Mouse (Mus musculus): ENCODE measurements around the gene Rps6ka5. TPM values are rescaled to one million over a fixed set of nuclear protein-coding genes. Genes with fewer than 3 reads are reported as not detected.
A peak's percentile ranks its signal among the peaks of the same experiment; 100 is the strongest.

Gene Rps6ka5
- total RNA-seq, 2 experiments from 2014 or later, result 25.7 to 26.0 TPM

- TF ChIP-seq CTCF (conservative IDR thresholded peaks at IDR 0.05), result no peak
- H3K27ac ChIP-seq, result no peak overlapping the region
- H3K4me3 ChIP-seq, result no peak overlapping the region
- no peak for DNase-seq (ENCODE audit: low spot score in 2 of 2)
Observed at GRCm38 (mm10) chr12:100542076-100542475, 184.7 kb downstream of the Rps6ka5 start.

- no peak for DNase-seq (ENCODE audit: low spot score in 2 of 2)
- no peak overlapping the region; the same call in 1 of the 2 replicates for H3K27ac ChIP-seq
- TF ChIP-seq CTCF (conservative IDR thresholded peaks at IDR 0.05), result no peak
- no peak overlapping the region for H3K4me3 ChIP-seq
Observed at GRCm38 (mm10) chr12:100539158-100539714, 187.5 kb downstream of the Rps6ka5 start.

GRCm38 (mm10) chr12:100538445-100539157, 188.2 kb downstream of the Rps6ka5 start:
- Histone ChIP-seq H3K27ac (no peak overlapping the region; the same call in 1 of the 2 replicates), H3K4me3 (no peak overlapping the region)
- TF ChIP-seq CTCF (conservative IDR thresholded peaks at IDR 0.05), result no peak
- DNase-seq (ENCODE audit: low spot score in 2 of 2), result no peak

GRCm38 (mm10) chr12:100537091-100537490, 189.7 kb downstream of the Rps6ka5 start:
- Histone ChIP-seq H3K4me3 (no peak overlapping the region), H3K27ac (no peak overlapping the region)
- no peak for TF ChIP-seq CTCF (conservative IDR thresholded peaks at IDR 0.05)
- DNase-seq (ENCODE audit: low spot score in 2 of 2), result no peak

- H3K27ac ChIP-seq, result peak overlapping the region; percentile 80
- TF ChIP-seq CTCF (conservative IDR thresholded peaks at IDR 0.05), result no peak
- H3K4me3 ChIP-seq, result no peak overlapping the region
- no peak for DNase-seq (ENCODE audit: low spot score in 2 of 2)
Observed at GRCm38 (mm10) chr12:100535028-100535427, 191.8 kb downstream of the Rps6ka5 start.

- Histone ChIP-seq H3K4me3 (no peak overlapping the region), H3K27ac (peak overlapping the region; percentile 80)
- DNase-seq (ENCODE audit: low spot score in 2 of 2), result no peak
- no peak for TF ChIP-seq CTCF (conservative IDR thresholded peaks at IDR 0.05)
Observed at GRCm38 (mm10) chr12:100534028-100534427, 192.8 kb downstream of the Rps6ka5 start.

- Histone ChIP-seq H3K27ac (peak overlapping the region; percentile 80), H3K4me3 (no peak overlapping the region)
- DNase-seq (ENCODE audit: low spot score in 2 of 2), result no peak
- no peak for TF ChIP-seq CTCF (conservative IDR thresholded peaks at IDR 0.05)
Observed at GRCm38 (mm10) chr12:100533209-100533608, 193.6 kb downstream of the Rps6ka5 start.

- DNase-seq (ENCODE audit: low spot score in 2 of 2), result no peak
- H3K27ac ChIP-seq, result no peak overlapping the region
- no peak for TF ChIP-seq CTCF (conservative IDR thresholded peaks at IDR 0.05)
Observed at GRCm38 (mm10) chr12:100531740-100532139, 195.0 kb downstream of the Rps6ka5 start.

GRCm38 (mm10) chr12:100530871-100531270, 195.9 kb downstream of the Rps6ka5 start:
- TF ChIP-seq CTCF (conservative IDR thresholded peaks at IDR 0.05), result no peak
- DNase-seq (ENCODE audit: low spot score in 2 of 2), result no peak
- Histone ChIP-seq H3K4me3 (no peak overlapping the region), H3K27ac (no peak overlapping the region)

More at GRCm38 (mm10) chr12:100531740-100532139, 195.0 kb downstream of the Rps6ka5 start:
- no peak overlapping the region for H3K4me3 ChIP-seq

GRCm38 (mm10) chr12:100529651-100530050, 197.1 kb downstream of the Rps6ka5 start:
- H3K27ac ChIP-seq, result peak overlapping the region; percentile 87
- no peak for TF ChIP-seq CTCF (conservative IDR thresholded peaks at IDR 0.05)

GRCm38 (mm10) chr12:100529172-100529571, 197.6 kb downstream of the Rps6ka5 start:
- TF ChIP-seq CTCF (conservative IDR thresholded peaks at IDR 0.05), result no peak
- H3K4me3 ChIP-seq, result no peak overlapping the region
- peak overlapping the region; percentile 87 for H3K27ac ChIP-seq
- no peak for DNase-seq (ENCODE audit: low spot score in 2 of 2)

More at GRCm38 (mm10) chr12:100529651-100530050, 197.1 kb downstream of the Rps6ka5 start:
- no peak for DNase-seq (ENCODE audit: low spot score in 2 of 2)
- H3K4me3 ChIP-seq, result no peak overlapping the region

- no peak for TF ChIP-seq CTCF (conservative IDR thresholded peaks at IDR 0.05)
- peak overlapping the region; percentile 87 for H3K27ac ChIP-seq
- DNase-seq (ENCODE audit: low spot score in 2 of 2), result no peak
- peak overlapping the region; percentile 46; the same call in 1 of the 2 replicates for H3K4me3 ChIP-seq
Observed at GRCm38 (mm10) chr12:100528246-100528645, 198.5 kb downstream of the Rps6ka5 start.

- peak; percentile 76 to 91 for DNase-seq (ENCODE audit: low spot score in 2 of 2)
- H3K27ac ChIP-seq, result peak overlapping the region; percentile 87
- TF ChIP-seq CTCF (conservative IDR thresholded peaks at IDR 0.05), result no peak
- H3K4me3 ChIP-seq, result peak overlapping the region; percentile 46
Observed at GRCm38 (mm10) chr12:100527753-100528152, 199.0 kb downstream of the Rps6ka5 start.

GRCm38 (mm10) chr12:100527241-100527640, 199.5 kb downstream of the Rps6ka5 start:
- Histone ChIP-seq H3K27ac (peak overlapping the region; percentile 87), H3K4me3 (peak overlapping the region; percentile 46)
- DNase-seq (ENCODE audit: low spot score in 2 of 2), result no peak
- TF ChIP-seq CTCF (conservative IDR thresholded peaks at IDR 0.05), result no peak
